Comparison of ENCODE assay signal across 14 mouse cellular contexts in the genomic region with DNA sequence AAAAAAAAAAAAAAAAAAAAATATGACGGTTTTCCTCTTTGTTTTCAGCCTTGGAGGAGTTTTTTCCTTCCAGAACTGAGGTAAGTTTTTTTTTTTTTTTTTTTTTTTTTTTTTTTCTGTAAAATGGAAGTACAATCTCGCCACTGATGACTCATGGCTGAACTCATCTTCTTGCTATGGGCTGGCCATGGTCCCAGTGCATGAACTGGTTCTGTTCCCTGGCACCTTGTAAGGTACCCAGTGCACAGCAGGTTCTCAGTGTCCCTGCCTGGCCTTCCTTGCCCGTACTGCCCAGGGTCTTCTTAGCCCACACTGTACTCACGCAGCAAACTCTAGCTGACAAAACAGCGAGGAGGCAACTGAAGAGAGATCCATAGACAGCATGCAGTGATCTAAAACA.
DNase-seq lines count a peak whose midpoint lies in the region; TF ChIP-seq lines count a peak whose summit lies in the region.
"Had no signal": no experiment of that assay in that cellular context is flagged by ENCODE, and none has a peak within 500 bp of the region (broad histone marks: within the 10 kb centered on the region; RNA-seq: fewer than 3 reads in every experiment).

No protein-coding gene starts in this region.

- H3K4me2 ChIP-seq in CH12.LX (ENCODE audit: insufficient read depth, low read depth, poor library complexity, severe bottlenecking) = no peak overlapping the region
- H3K4me2 ChIP-seq: hindbrain, embryonic 15.5 days; kidney, embryonic 15.5 days; lung, embryonic 15.5 days; midbrain, embryonic 11.5 days had no signal

- intact Hi-C loops in heart, postnatal 25 days (cut with DNase I) = no loop called here

- H3K4me1 ChIP-seq in CH12.LX (ENCODE audit: control insufficient read depth in 1 of 2, insufficient read depth in 2 of 2) = peaks cover 0 to 26% of the 10 kb centered on the region in 2 experiments; a peak in 2 of 4 replicates
- H3K4me1 ChIP-seq: hindbrain, embryonic 15.5 days; lung, embryonic 15.5 days had no signal

- no peak for TF ChIP-seq EP300 in CH12.LX (IDR thresholded peaks at IDR 0.05; ENCODE audit: low read length)

- TF ChIP-seq RAD21 in CH12.LX (IDR thresholded peaks at IDR 0.05; ENCODE audit: low read depth, low read length) = no peak

- H3K4me3 ChIP-seq in CH12.LX (replicated peaks in 1 of 3; ENCODE audit: low read depth in 2 of 3, low read length in 2 of 3, poor library complexity in 1 of 3) = no peak overlapping the region
- H3K4me3 ChIP-seq: hindbrain, embryonic 15.5 days; kidney, embryonic 15.5 days; lung, embryonic 15.5 days had no signal

- no peaks in the 10 kb centered on the region for H3K27me3 ChIP-seq in CH12.LX (replicated peaks)
- H3K27me3 ChIP-seq: hindbrain, embryonic 15.5 days; kidney, embryonic 15.5 days; lung, embryonic 15.5 days had no signal

- no peak for TF ChIP-seq POLR2A in CH12.LX (IDR thresholded peaks at IDR 0.05; ENCODE audit: low read depth, low read length)

- TF ChIP-seq CTCF in CH12.LX (conservative IDR thresholded peaks at IDR 0.05 in 1 of 2, IDR thresholded peaks at IDR 0.05 in 1 of 2; ENCODE audit: low read depth in 2 of 2, low read length in 2 of 2) = no peak

- no peaks in the 10 kb centered on the region for H3K79me2 ChIP-seq in CH12.LX (replicated peaks; ENCODE audit: control insufficient read depth, extremely low read depth, insufficient read depth, poor library complexity, severe bottlenecking)

- DNase-seq in 3134 (ENCODE audit: extremely low read depth, insufficient read length, low spot score) (peak; percentile 66), CH12.LX (ENCODE audit: extremely low read depth) (no peak)
- DNase-seq in adrenal gland, postnatal 25 days = peak; percentile 53
- DNase-seq in fat pad, adult 2 months (ENCODE audit: extremely low read depth, low read depth, low spot score) = peak; percentile 40
- no peak for DNase-seq in right cerebral cortex, postnatal 25 days
- no peak for DNase-seq in heart, postnatal 25 days (ENCODE audit: low spot score)
- DNase-seq in kidney, postnatal 36 days = no peak
- DNase-seq: layer of hippocampus, adult 9-11 months; spleen, adult 18-20 months; thymus, adult 18-20 months had no signal

- no peaks in the 10 kb centered on the region for H3K9me3 ChIP-seq in CH12.LX (replicated peaks; ENCODE audit: low read length)
- H3K9me3 ChIP-seq: hindbrain, embryonic 15.5 days; kidney, embryonic 15.5 days; lung, embryonic 15.5 days had no signal

- H3K36me3 ChIP-seq in CH12.LX (replicated peaks in 1 of 2; ENCODE audit: control insufficient read depth in 1 of 2, insufficient read depth in 1 of 2, low read length in 1 of 2) = no peaks in the 10 kb centered on the region
- H3K36me3 ChIP-seq: hindbrain, embryonic 15.5 days; kidney, embryonic 15.5 days; lung, embryonic 15.5 days had no signal

- in situ Hi-C loops in CH12.LX (cut with MboI; ENCODE audit: low pct_ligation_motif_present, low pct_unique_long_range_greater_than_20kb, low sequenced_read_pairs) = no loop called here

- dilution Hi-C loops in CH12.LX (cut with MboI; ENCODE audit: extremely low pct_ligation_motif_present, extremely low pct_unique_long_range_greater_than_20kb, low sequenced_read_pairs) = no loop called here

- no peak overlapping the region for H3K27ac ChIP-seq in CH12.LX (ENCODE audit: insufficient read depth, low read depth)
- H3K27ac ChIP-seq: hindbrain, embryonic 15.5 days; kidney, embryonic 15.5 days; lung, embryonic 15.5 days had no signal

- no peak overlapping the region for H3K9ac ChIP-seq in CH12.LX (ENCODE audit: insufficient read depth, low read depth)
- H3K9ac ChIP-seq: hindbrain, embryonic 15.5 days; kidney, embryonic 15.5 days; lung, embryonic 15.5 days had no signal

TF ChIP-seq in CH12.LX, 34 proteins besides CTCF, POLR2A, EP300 and RAD21:
- TF ChIP-seq MAX (IDR thresholded peaks at IDR 0.05; ENCODE audit: low read length) (no peak), UBTF (IDR thresholded peaks at IDR 0.05; ENCODE audit: low read depth, low read length) (no peak), ZNF384 (IDR thresholded peaks at IDR 0.05; ENCODE audit: low read depth, low read length) (peak; percentile 68)

Comparison
In these comparisons a context has a peak if more than half of its experiments do, and no peak if none do; other contexts are left out.
1. DNase-seq: peak in 3134 (single experiment), adrenal gland, postnatal 25 days (single experiment) and fat pad, adult 2 months (single experiment); none in CH12.LX (single experiment), right cerebral cortex, postnatal 25 days (single experiment), heart, postnatal 25 days (single experiment) and kidney, postnatal 36 days (0 of 2).